Mouse (Mus musculus) gastrocnemius, postnatal 4 days (tissue): ENCODE results near the gene Immp2l. TPM values are rescaled to one million over a fixed set of nuclear protein-coding genes. Genes with fewer than 3 reads are reported as not detected.

Source experiments
- DNase-seq, 2 experiments: peaks; one replicate each; pipeline ENCODE4 v3.0.0; 2021 to 2022; ENCODE audit warnings: low spot score in 2 of 2, mixed read lengths in 2 of 2
- total RNA-seq, 2 experiments: library from RNA; stranded (reverse); gene quantifications; 2 replicates each; pipeline ENCODE4 v1.2.3; 2021

Immp2l gene
- total RNA-seq, 2 experiments from 2014 or later = 8.1 to 11.5 TPM

DNA sequence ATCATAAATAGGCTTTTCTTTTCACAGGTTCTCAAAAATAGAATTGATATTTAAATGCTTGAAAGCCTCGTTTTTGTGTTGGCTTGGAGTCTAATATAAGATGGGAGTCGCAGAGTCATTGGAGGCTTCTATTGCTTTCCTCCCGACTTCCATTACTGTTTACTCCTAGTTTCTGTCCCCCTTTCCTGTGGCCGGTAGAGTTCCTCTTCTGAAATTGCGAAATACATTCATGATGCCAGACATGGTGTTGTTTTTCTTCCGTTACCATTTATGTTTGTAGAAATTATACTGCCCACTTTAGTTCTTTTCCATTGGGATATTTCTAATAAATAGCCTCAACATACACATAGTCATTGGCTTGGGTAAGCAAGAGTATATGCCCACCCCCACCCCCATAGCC is 289.5 kb downstream of the Immp2l start:
- no peak for DNase-seq

DNA sequence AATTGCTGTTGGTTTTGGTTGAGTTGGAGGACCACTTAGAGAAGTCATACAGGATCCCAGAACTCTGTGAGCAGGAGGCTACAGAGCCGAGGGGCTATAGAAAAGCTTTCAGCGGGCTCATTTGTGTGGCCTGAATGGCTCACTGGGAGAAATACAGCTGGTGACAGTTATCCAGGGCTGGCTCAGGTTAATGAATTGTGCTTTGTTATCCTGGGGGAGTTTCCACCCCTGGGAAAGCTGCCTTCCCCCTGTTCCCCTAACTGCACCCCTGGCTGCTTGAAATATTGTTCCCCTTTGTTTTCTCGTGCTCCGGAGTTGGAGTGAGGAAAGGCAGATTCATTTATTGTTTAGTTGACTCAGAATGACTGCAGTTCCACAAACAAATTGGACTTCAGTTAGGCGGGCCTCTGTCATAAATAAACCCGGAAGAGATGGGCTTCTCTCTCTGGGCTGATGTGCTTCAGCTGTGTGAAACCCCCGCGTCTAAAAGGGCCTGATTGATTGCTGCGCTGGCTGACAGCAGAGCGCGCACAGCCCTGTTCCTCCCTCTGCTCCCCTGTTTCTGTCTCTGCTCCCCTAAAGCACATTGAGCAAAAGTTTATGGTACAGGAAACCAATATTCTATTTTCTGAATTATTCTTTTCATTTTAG is 291.0 kb downstream of the Immp2l start:
- DNase-seq = no peak

DNA sequence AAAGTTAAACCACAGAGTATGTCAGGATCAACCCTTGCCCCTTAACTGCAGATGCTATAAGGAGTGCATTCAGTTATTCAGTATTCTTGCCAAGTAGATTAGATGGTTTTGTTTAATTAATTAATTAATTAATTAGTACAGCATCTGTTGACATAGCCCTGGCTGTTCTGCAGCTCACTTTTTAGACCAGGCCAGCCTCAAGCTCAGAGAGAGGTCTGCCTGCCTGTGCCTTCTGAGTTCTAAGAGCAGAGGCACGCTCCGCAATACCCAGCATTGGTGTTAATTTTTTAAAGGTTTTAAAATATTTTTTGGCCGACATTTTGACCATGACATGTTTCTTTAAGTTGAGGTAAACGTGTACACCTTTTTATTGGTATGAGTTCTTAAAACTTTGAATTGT is 292.0 kb downstream of the Immp2l start:
- DNase-seq = no peak

DNA sequence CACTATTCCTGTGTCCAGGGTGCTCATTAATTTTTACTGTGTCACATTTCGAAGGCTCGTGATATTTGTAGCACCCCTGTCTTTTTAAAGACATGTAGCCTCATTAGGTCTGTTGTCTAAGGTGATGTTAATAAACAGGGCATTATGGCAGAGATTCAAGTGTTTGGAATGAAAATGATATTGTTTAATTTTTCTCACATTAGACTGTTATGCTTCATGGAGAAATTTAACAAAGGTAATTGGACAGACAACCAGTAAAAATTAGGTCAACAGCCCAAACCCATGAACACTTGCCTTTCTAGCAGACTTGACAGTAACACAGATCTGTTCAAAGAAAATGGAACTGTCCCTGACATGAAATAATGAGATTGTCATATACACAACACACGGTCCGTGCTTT is 292.5 kb downstream of the Immp2l start:
- no peak for DNase-seq

DNA sequence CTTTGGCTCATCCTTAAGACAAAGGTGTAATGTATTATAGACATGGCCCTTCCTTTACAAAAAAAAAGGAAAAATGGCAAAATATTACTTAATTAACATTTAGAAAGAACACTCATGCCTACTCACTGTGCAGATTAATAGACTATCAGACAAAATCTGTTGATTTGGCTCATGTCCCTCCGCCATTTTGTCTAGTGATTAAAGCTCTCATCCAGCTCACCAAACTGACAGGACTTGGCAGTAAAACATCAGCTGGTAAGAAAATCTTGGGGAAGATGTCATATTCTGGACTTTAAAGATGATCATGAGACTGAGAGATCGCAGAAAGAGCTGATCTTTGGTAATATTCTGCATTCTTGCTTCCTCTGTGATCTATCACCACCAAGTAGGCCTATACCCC is 293.5 kb downstream of the Immp2l start:
- DNase-seq = no peak

DNA sequence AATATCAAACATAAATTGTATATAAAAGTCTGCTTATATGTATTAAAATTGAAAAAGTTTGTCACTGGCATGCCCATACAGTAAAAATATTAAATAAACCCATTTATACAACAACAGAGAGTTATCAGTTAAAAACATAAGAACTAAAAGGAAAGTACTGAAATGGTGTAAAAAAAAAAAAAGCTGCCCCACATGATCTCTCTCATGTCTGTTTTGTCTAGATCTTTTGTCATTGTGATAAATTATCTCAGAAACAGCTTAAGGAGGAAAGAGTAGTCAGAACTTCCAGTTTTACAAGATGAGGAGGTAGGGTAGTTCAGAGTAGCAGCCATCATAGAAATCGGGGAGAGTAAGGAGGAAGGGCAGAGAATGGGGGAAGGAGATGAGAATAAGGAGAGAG is 298.1 kb downstream of the Immp2l start:
- DNase-seq = no peak

DNA sequence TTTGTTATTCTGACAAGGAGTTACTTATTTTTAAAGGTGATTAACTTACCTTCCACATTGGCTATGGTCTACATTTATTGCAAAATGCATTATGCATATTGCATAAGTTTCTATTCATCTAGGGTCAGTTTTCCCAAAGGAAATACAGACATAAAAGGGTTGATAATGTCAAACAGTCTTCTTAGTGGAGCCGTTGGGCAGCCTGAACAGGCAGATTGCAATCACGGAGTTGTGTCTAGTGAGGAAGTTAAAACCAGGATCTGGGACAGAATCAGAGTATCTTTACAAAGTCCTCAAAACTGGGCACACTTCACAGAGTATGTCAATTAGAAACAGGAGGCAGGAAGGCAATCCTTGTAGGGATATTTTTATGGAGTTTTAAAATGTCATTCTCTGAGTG is 300.5 kb downstream of the Immp2l start:
- DNase-seq = no peak

DNA sequence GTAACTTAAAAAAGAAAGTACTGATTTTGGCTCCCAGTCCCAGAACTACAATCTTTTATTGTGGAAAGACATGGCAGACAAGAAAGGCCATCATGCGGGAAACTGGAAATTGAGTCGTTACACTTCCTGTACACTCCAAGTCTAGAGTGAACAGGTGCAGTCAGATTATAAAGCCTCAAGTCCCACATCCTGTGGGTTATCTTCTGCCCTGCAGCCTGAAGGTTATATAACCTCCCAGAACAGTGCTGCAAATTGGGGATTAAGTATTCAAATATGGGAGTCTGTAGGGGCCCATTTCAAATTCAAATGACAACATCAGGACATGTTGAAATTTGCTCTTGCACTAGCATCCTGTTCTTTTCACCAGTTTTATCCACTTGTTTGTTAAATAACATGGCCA is 301.9 kb downstream of the Immp2l start:
- DNase-seq = no peak

DNA sequence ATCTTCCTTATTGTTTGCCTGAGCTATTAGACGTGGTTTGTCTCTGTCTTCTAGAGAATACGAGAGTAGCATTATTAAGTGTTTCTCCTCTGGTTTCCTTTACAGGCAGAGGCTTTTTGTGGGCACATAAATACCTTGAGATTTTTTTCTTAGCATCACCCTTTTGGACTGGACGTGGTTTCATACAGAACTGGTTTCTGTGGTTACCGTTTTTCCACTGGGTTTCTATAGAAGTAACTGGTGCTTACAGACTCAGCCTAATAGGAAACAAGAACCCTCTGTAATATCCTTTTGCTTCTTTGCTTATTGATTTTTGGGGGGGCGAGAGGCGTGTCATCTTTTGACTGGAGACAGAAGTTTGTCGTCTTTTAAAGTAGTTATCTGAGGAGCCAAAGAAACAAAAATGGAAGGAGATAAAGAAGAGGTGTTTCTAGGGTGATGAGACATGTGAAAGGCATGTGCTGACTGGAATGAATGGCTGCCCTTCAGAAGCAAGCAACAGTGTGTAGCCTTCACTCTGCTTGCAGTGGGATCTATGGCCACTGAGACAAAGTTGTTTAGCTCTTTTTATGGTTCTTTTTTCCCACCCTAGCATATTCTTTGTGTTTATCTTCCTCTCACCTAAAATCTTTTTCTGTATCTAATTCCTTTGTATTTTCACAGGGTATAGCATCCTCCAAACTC is 307.2 kb downstream of the Immp2l start:
- DNase-seq = no peak

DNA sequence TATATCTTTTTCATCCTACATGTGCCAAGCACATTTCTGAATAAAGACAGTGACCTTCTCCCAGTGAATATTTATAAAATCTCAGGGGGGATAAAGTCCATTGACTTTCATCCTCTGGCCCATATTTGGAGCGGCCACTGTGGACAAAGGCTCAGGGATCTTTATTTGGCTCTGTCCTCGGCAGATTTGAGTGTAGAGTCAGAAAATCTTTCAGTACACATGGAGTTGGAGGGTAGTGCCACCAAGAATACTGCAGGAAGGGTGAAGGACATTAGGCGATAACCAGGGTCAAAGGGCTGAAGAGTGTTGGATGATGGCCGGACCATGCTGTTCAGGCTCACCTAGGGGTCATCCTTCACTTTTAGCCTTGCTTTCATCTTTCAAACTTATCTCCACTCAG is 321.7 kb downstream of the Immp2l start:
- no peak for DNase-seq

DNA sequence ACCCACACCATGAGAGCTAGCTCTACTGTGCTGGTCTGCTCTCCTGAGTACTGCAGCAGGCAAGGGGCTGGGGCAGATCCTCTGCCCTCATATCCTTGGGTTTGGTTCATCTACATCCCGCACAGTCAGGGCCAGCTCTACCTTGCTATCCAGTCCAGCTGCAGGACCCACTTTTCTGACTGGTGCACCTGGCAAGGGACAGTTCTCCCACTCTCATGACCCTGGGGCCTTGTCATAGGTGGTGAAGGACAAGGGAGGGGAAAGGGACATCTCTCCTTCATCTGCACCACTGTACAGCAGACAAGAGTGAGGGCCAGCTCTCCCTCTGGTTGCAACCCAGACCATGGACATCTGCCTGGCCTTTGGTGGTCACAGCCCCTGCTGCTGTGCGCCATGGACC is 323.6 kb downstream of the Immp2l start:
- no peak for DNase-seq

DNA sequence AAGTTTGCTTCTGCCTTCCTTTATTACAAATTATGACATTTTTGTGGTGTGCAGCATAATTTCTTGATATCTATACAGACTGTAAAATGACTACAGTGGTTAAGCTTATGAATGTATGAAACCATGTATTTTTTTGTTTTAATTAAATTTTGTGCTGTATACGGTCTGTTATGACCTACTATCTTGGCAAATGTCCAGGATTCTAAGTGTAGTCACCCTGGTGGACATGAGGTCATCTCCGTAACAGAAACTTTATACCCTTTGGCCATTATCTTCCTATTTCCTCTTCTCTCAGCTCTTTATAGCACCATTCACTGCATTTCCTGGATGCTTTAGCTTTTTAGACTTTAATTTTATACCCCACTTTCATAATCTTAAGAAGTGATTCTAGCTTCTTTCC is 325.5 kb downstream of the Immp2l start:
- DNase-seq = no peak

DNA sequence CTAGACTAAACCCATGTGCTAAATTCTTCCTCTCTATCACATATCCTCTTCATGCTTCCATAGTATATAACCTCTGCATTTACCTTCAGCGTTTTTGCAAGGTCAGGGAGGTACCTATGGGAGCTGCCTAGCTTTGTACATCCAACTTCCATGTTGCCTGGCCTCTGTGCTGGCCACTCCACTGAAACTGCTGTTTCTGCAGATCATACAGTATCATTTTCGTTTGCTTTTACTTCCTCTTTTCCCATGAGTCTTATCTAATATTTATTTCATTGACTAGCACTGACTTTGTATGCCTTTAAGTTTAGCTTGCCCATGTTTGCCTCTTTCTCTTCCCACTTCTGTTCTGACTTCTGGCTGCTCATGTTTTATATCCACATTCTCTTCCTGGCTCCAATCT is 325.9 kb downstream of the Immp2l start:
- no peak for DNase-seq

DNA sequence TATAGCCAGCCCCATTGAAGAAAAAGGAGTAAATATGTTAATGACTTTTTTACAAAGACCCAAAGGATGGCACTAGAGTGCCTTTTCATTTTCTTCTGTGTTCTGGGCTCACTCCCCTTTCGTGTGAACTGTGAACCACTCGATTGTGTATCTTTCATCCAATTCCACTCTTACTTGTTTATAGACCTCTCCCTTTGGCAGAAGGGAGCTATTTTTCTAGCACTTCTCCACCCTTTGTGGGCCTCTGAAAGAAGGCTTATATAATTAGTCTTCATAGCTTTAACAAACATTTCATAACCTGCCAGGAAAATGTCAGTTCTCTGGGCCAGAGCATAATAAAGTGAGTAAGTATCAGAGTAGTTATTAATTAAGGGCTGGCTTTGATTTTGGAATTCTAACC is 327.4 kb downstream of the Immp2l start:
- DNase-seq = no peak

DNA sequence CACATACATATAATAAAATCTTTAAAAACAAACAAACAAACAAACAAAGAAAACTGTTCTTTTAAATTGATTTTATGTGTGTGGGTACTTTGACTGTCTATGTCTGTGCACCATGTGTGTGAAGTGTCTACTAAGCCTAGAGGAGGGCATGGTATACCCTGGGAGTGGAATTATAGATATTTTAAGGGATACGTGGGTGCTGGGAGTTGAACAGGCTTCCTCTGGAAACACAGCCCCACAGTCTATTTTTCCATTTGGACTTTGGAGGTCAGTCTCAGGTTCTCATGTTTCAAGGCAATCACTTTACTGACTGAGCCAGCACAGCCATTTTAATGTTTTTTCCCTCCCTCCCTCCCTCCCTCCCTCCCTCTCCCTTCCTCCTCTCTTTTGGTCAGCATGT is 331.0 kb downstream of the Immp2l start:
- DNase-seq = no peak

DNA sequence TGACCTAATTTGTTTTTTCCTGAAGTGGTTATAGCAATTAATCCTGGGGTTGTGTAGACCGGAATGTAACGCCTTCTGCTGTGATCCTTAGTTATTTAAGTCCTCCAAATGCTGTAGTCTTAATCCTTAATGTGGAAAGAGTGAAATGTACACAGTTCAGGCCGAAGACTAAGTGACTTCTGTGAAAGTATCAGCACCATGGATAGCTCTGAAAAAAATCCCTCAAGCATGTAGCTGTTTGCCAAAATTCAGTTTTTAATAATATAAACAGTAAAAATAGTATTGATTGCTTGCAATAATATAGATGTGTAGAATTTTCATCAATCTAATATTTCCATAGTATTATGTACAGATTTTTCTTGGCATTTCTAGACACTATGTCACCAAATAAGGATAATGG is 332.1 kb downstream of the Immp2l start:
- DNase-seq = no peak

DNA sequence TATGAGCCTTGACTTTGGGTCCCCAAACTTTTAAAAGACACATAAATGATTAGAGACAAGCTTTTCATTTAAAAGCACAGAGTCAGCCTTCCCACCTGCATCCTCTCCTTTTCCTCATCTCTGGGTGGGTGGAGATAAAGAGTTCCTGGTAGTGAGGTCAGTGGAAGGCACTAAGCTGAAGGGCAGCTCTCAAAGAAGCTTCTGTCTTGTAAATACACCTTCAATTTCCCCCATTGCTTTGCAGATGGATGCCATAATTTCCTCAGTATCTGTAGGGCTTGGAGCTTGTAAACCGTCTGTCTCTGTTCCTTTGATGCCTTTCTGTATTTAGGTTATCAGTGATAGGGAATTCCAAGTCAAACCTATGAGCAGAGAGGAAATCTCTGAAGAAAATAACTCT is 362.8 kb downstream of the Immp2l start:
- DNase-seq = no peak

DNA sequence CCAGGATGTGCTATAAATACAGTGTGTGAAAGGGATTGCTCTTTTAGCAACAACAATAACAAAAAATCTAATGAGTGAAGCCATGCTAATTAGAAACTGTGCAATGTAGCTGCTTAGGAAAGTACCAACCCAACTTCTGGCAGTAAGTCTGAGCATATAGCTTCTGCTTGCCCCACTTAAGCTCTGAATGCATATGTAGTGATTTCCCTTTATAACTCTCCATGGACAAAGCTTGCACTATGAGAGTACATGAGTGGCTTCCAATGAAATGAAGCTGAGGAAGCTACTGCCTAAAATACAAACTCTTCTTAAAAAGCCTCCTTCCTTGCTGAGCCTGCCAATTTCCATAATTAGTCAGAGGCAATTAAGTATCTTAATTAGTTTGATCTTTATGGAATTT is 370.3 kb downstream of the Immp2l start:
- no peak for DNase-seq

DNA sequence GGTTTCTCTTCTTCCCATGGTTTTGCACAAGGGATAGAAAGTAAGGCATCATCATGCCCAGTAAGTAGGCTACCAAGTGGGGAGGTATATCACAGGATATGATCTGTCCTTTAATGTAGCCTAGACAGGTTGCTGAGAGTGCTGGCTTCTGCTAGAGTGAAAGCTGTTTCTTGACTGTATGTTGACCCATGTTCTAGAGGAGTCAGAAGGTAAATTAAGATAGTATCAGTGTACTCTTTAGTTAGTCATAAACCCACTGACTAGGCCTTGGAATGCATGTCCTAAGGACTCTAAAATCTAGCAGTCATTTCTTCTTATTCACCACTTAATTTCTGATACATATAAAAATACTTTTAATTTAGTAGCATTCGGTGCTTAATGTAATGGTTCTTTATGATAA is 377.2 kb downstream of the Immp2l start:
- no peak for DNase-seq

DNA sequence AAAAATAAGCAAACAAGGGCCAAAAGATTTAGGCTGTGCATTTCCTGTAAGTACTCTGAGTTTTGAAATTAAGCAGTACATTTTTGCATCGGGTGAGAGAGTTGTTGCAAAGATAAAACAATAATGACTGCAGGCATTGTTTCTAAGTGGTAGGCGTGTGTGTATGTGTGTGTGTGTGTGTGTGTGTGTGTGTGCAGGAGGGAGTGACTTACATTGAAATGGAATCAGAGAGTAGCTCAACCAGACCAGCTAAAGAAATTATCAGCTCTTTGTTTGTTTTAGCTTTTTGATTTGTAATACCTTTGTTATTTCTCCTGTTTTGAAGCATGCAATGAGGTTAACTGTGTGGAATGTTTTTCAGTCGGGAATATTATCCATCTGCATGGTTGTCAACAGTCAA is 378.0 kb downstream of the Immp2l start:
- no peak for DNase-seq

DNA sequence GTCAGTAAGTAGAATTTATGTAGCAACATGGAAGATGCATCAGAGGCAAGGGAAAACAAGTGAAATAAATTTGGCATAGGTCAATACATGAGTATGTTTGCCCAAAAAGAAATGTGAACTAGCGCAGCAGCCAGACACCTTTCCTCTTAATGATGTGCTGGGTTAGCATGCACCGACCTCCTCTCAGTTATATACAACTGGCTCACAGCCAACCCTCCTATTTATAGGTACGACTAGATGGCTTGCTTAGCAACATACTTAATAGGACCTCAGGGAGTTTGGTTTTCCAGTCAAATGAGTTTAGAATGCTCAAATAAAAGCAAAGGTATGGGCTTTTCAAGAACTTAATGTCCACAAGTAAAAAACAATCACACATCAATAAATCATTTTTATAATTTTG is 385.5 kb downstream of the Immp2l start:
- DNase-seq = no peak

DNA sequence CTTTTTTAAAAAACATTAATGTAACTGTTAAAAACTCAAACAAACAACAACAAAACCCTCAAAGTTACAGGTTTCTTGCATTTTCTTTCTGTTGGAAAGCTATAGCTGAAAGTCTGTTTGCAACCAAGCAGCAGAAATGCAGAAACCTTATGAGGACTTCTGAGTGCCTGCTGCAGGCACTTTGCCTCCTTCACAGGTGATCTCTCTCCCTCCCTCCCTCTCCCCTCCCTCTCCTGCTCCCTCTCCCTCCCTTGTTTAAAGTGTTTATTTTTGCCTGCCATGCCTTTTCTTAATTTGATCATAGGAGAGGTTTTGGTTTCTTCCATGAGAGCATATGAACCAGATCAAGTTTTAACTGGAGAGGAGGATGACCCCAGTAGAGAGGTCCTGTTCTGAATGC is 392.7 kb downstream of the Immp2l start:
- no peak for DNase-seq

DNA sequence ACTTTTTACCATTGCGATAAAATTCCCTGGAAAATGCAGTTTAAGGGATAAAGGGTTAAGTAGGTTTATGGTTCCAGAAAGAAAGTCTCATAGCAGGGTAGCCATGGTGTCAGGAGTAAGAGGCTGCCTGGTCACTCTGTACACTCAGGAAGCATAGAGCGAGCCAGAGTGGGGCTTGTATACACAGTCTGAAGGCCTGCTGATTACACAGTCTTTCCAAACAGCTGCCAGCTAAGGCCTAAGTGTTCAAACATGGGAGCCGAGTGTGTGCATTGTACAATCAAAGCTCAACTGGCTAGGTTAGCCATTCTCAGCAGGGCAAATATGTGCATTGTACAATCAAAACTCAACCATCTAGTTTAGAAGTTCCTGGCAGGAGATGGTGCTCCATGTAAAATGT is 393.2 kb downstream of the Immp2l start:
- DNase-seq = no peak
